Mouse (Mus musculus): ENCODE results near the gene Enox1.

GRCm38 (mm10) chr14:77183491-77183890 is 26.9 kb downstream of the Enox1 start:
- TF ChIP-seq POLR2A (IDR thresholded peaks at IDR 0.05; ENCODE audit: low read depth, low read length), result no peak
- TF ChIP-seq CTCF (conservative IDR thresholded peaks at IDR 0.05; ENCODE audit: insufficient read depth, insufficient read length, low read depth, low read length), result no peak

Measured in kidney, adult 2 months (tissue).